8 mouse cellular contexts compared by ENCODE assay signal in the genomic region with DNA sequence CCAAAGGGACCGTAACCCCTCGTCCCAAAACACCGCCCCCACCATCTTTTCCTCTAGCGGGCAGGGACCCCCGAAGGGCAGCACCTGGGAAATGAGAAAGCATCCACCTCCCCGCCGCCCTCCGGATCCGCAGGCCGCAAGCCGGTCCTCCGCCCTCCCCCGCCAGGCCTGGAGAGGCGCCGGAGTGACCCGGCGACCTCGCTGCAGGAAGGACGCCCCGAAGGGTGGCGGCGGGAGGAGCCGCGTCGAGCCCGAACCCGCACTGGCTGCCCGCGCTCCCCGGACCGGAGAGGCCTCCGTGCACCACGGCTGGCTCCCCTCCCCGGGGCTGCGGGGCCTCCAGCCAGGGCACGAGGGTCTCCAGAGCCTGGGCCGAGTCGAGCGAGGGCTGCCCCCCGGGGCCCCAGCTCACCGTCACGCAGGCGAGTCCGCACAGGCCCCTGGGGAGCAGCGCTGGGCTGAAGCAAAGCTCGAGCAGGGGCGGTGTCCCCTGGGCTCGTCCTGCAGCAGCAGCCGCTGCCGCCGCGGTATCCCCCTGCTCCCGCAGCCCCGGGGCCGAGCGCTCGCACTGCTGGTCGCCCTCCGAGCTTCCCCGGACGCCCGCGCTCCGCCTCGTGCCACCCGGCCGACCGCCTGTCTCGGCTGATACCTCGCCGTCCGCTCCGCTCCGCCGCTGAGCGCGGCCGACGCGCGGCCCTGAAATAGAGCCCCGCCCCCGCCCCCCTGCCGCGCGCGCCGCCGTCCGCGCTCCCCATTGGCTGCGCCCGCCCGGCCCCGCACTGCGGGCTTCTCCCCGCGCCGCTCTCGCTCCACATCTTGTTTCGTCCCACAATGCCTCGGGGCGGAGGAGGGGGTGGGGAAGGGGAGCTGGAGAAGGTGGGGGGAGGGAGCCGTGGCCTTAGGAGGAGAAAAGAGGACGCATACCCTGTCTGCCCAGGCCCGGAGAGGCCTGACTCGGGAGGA. TPM values are rescaled to one million over a fixed set of nuclear protein-coding genes. Genes with fewer than 3 reads are reported as not detected.
DNase-seq lines count a peak whose midpoint lies in the region; ATAC-seq and TF ChIP-seq lines count a peak whose summit lies in the region.

A gene (minus strand): TSS at position 703 of the 963 bp plus-strand sequence.

- peaks cover 12% of the 10 kb centered on the region for H3K27me3 ChIP-seq in G1E (ENCODE audit: insufficient read depth, low read length)
- no peaks in the 10 kb centered on the region for H3K27me3 ChIP-seq in forebrain, embryonic 15.5 days
- no peaks in the 10 kb centered on the region for H3K27me3 ChIP-seq in neural tube, embryonic 15.5 days (replicated peaks)

- H3K4me2 ChIP-seq in forebrain, embryonic 15.5 days (replicated peaks) = peak within 1 kb of the TSS; percentile 89
- H3K4me2 ChIP-seq in neural tube, embryonic 15.5 days = peak within 1 kb of the TSS; percentile 94

- WGBS in forebrain, embryonic 15.5 days = under 1% methylated on average over 106 of the region's 107 CpGs
- under 1% methylated on average over 106 of the region's 107 CpGs for WGBS in large intestine, adult 2 months
- WGBS in neural tube, embryonic 15.5 days = under 1% methylated on average over 99 of the region's 107 CpGs

- H3K4me1 ChIP-seq in G1E (ENCODE audit: insufficient read depth, low read depth, low read length) = peaks cover 29% of the 10 kb centered on the region
- H3K4me1 ChIP-seq in forebrain, embryonic 15.5 days = peaks cover 44% of the 10 kb centered on the region
- H3K4me1 ChIP-seq in neural tube, embryonic 15.5 days = peaks cover 45% of the 10 kb centered on the region

- peak; percentile 86 for ATAC-seq in G1E (ENCODE audit: extremely low read depth, insufficient number of reproducible peaks, low FRiP score, poor library complexity, severe bottlenecking)
- peak; percentile 98 for ATAC-seq in forebrain, embryonic 15.5 days (replicated peaks)
- peak; percentile 95 for ATAC-seq in neural tube, embryonic 15.5 days (ENCODE audit: low FRiP score)

- H3K9ac ChIP-seq in forebrain, embryonic 15.5 days (replicated peaks) = peak within 1 kb of the TSS; percentile 94
- H3K9ac ChIP-seq in neural tube, embryonic 15.5 days (replicated peaks) = peak within 1 kb of the TSS; percentile 98

- peaks cover 30% of the 10 kb centered on the region for H3K36me3 ChIP-seq in G1E (replicated peaks)
- peaks cover 15% of the 10 kb centered on the region for H3K36me3 ChIP-seq in forebrain, embryonic 15.5 days
- peaks cover 17% of the 10 kb centered on the region for H3K36me3 ChIP-seq in neural tube, embryonic 15.5 days

- H3K9me3 ChIP-seq in G1E (replicated peaks) = no peaks in the 10 kb centered on the region
- no peaks in the 10 kb centered on the region for H3K9me3 ChIP-seq in forebrain, embryonic 15.5 days
- no peaks in the 10 kb centered on the region for H3K9me3 ChIP-seq in neural tube, embryonic 15.5 days (replicated peaks)

- DNase-seq in G1E (ENCODE audit: low spot score) = peak; percentile 91
- DNase-seq in cerebellum, adult 11-12 months = peak; percentile 90
- DNase-seq in heart, postnatal 14 days = peak; percentile 88 to 89
- no peak for DNase-seq in large intestine, adult 2 months (ENCODE audit: low read depth, low spot score)
- peak; percentile 84 to 88 for DNase-seq in lung, adult 18-20 months
- peak; percentile 91 for DNase-seq in testis, postnatal 10 days (ENCODE audit: low spot score)

- no peak for TF ChIP-seq CTCF in G1E (IDR thresholded peaks at IDR 0.05; ENCODE audit: low read depth, low read length)

- peak within 1 kb of the TSS; percentile 96 for H3K27ac ChIP-seq in forebrain, embryonic 15.5 days (replicated peaks)
- peak within 1 kb of the TSS; percentile 97 for H3K27ac ChIP-seq in neural tube, embryonic 15.5 days (replicated peaks)

- intact Hi-C loops in heart, postnatal 14 days (cut with DNase I) = loop anchor here (2.0 kb wide), 1 partner anchor 60 kb away; a partner anchor contains a TSS

- peak within 1 kb of the TSS; percentile 87 for H3K4me3 ChIP-seq in G1E (ENCODE audit: low read depth, low read length)
- peak within 1 kb of the TSS; percentile 100 for H3K4me3 ChIP-seq in forebrain, embryonic 15.5 days
- H3K4me3 ChIP-seq in neural tube, embryonic 15.5 days (replicated peaks) = peak within 1 kb of the TSS; percentile 100

RNA-seq across cellular contexts. Expression of the gene that starts here (rescaled TPM):
- total RNA-seq in G1E (2014; fragmentation: Nextera tagmentation) = 10.4 and 12.3 TPM in 2 replicates
- 13.2 and 17.4 TPM in 2 replicates for total RNA-seq in G1E (2017)
- polyA plus RNA-seq in G1E (2012) = 45.5 and 48.2 TPM in 2 replicates
- polyA plus RNA-seq in forebrain, embryonic 15.5 days (2015; fragmentation: Nextera tagmentation; extraction: Ambion mirVana) = 38.5 and 39.3 TPM in 2 replicates
- 100 to 1,000 TPM; 301 to 315 TPM for total RNA-seq in heart, postnatal 14 days (2021)
- polyA plus RNA-seq in large intestine, adult 2 months (2012; rRNA removed) = 71.1 and 101 TPM in 2 replicates
- polyA plus RNA-seq in neural tube, embryonic 15.5 days (2015; fragmentation: Nextera tagmentation; extraction: Ambion mirVana) = 57.6 and 76.0 TPM in 2 replicates

Comparison
In these comparisons a context has a peak if more than half of its experiments do, and no peak if none do; other contexts are left out.
1. RNA of the gene that starts here (total RNA-seq): 301 to 315 TPM in heart, postnatal 14 days; 10.4 to 17.4 TPM in G1E; every median in the first group is over 10 times any median in the second.
2. Peak in every context shown above with its lines, with median percentiles within 50 percentile points of each other: ATAC-seq and H3K4me3 ChIP-seq.